Mouse (Mus musculus): ENCODE results near the gene Kbtbd12. TPM values are rescaled to one million over a fixed set of nuclear protein-coding genes. Genes with fewer than 3 reads are reported as not detected.

Kbtbd12 gene
- polyA plus RNA-seq, 2 experiments: 0.78 to 0.95 TPM

DNA sequence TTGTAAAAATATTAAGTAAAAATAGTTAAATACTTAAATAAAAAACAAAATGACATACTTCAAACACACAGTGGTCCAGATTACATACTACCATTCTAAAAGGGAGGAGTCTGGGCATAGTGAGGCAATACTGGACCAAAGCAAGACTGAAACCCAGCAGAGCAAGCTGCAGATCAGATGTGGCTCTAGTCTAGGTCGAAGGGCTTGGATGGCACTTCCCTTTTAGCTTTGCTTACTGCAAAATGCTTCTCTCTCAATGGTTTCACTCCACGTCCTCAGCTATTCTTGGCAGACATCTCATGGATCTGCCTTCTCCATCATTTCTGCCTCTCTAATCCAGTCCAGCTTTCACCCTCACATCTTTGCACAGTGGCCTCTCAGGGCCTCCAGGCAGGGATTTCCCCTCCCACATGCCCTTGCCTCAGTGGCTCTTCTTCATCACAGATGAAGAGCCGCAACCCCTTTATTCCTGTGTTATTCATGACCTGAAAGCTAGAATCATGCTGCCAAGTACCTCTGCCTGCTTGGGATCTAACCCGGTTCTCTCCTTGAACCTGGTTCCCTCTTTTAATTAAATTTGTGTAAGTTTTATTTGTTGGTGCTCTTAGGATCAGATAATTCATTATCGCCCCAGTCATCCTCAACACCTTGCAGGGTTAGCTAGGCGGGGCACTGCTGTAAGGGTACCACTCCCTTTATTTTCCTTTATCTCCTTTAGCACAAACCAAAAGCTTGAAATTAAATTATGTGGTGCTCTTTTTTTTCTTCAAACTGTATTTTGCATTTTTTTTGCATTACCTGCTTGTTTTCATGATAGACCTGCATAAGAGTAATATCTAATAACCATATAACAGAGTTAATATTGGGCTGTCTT, 1.6 kb downstream of the Kbtbd12 start:
- no peak overlapping the region for H3K4me2 ChIP-seq (replicated peaks; ENCODE audit: low read depth, low read length, severe bottlenecking)
- WGBS: 90% methylated on average over 6 of the region's 6 CpGs
- TF ChIP-seq POLR2A (IDR thresholded peaks at IDR 0.05; ENCODE audit: borderline replicate concordance, extremely low read depth, insufficient read depth, insufficient read length): no peak
- no peaks in the 10 kb centered on the region for H3K4me1 ChIP-seq (ENCODE audit: control insufficient read depth, insufficient read depth, low read length)
- no peak for ATAC-seq (ENCODE audit: low FRiP score, low read depth)
- no peak overlapping the region for H3K9ac ChIP-seq (ENCODE audit: low read depth, low read length, severe bottlenecking)
- no peak overlapping the region for H3K27ac ChIP-seq (replicated peaks; ENCODE audit: low read depth, low read length)
- peaks cover 4% of the 10 kb centered on the region; the same call in 1 of the 2 replicates for H3K9me3 ChIP-seq (ENCODE audit: control insufficient read depth, low read length)
- no peak for DNase-seq (ENCODE audit: low spot score)
- H3K4me3 ChIP-seq (replicated peaks; ENCODE audit: low read length): no peak overlapping the region
- H3K27me3 ChIP-seq (ENCODE audit: control insufficient read depth, insufficient read depth, low read length): no peaks in the 10 kb centered on the region
- no peaks in the 10 kb centered on the region for H3K36me3 ChIP-seq (ENCODE audit: control insufficient read depth, insufficient read depth, low read length)

DNA sequence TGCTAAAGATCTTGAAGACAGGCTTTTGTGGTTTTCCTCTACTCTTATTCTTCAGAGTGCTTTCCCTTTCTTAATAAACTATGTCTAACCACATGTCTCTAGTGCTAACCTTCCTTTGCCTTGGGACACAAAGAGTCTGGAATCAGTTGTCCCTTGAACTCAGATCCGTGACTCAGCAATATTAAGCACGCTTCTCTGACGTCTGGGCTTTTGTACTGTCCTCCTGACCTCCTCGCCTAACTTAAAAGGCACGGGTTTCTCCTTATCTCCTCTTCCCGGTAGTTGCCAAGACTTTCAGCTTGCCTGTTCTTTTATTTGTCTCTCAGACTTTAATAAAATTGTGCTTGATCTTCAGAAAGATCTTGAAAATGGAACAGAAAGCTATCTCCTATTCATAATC, 6.5 kb downstream of the Kbtbd12 start:
- no peak for TF ChIP-seq POLR2A (IDR thresholded peaks at IDR 0.05; ENCODE audit: borderline replicate concordance, extremely low read depth, insufficient read depth, insufficient read length)
- Histone ChIP-seq H3K4me3 (replicated peaks; ENCODE audit: low read length) (no peak overlapping the region), H3K27me3 (ENCODE audit: control insufficient read depth, insufficient read depth, low read length) (no peaks in the 10 kb centered on the region), H3K4me2 (replicated peaks; ENCODE audit: low read depth, low read length, severe bottlenecking) (no peak overlapping the region), H3K27ac (replicated peaks; ENCODE audit: low read depth, low read length) (no peak overlapping the region), H3K36me3 (ENCODE audit: control insufficient read depth, insufficient read depth, low read length) (no peaks in the 10 kb centered on the region), H3K4me1 (ENCODE audit: control insufficient read depth, insufficient read depth, low read length) (peaks cover 7% of the 10 kb centered on the region; the same call in 1 of the 2 replicates), H3K9me3 (ENCODE audit: control insufficient read depth, low read length) (no peaks in the 10 kb centered on the region), H3K9ac (ENCODE audit: low read depth, low read length, severe bottlenecking) (no peak overlapping the region)
- WGBS: 66% methylated on average over 6 of the region's 6 CpGs
- DNase-seq (ENCODE audit: low spot score) (no peak), ATAC-seq (ENCODE audit: low FRiP score, low read depth) (no peak)

DNA sequence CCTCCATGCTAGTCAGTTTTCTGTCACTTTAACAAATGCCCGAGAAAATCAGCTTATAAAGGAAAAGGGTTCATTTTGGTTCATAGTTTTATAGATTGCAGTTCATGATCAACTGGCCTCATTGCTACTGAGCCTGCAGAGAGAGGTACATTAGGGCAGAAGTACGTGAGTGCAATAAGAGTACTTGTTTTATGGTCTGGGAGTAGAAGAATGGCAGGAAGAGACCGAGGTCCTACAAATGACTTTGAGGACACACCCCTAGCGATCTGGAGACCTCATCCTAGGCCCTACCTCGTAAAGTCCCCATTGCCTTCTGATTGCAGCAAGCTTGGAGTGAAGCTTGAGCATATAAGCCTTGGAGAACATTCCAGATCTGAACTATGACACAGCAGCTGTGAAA, 7.2 kb downstream of the Kbtbd12 start:
- TF ChIP-seq POLR2A (IDR thresholded peaks at IDR 0.05; ENCODE audit: borderline replicate concordance, extremely low read depth, insufficient read depth, insufficient read length): no peak
- no peak overlapping the region for H3K4me2 ChIP-seq (replicated peaks; ENCODE audit: low read depth, low read length, severe bottlenecking)
- no peaks in the 10 kb centered on the region for H3K36me3 ChIP-seq (ENCODE audit: control insufficient read depth, insufficient read depth, low read length)
- no peaks in the 10 kb centered on the region for H3K9me3 ChIP-seq (ENCODE audit: control insufficient read depth, low read length)
- no peaks in the 10 kb centered on the region for H3K27me3 ChIP-seq (ENCODE audit: control insufficient read depth, insufficient read depth, low read length)
- H3K9ac ChIP-seq (ENCODE audit: low read depth, low read length, severe bottlenecking): no peak overlapping the region
- 45% methylated on average over 5 of the region's 5 CpGs for WGBS
- ATAC-seq (ENCODE audit: low FRiP score, low read depth): no peak
- no peak overlapping the region for H3K27ac ChIP-seq (replicated peaks; ENCODE audit: low read depth, low read length)
- no peak overlapping the region for H3K4me3 ChIP-seq (replicated peaks; ENCODE audit: low read length)
- H3K4me1 ChIP-seq (ENCODE audit: control insufficient read depth, insufficient read depth, low read length): peaks cover 7% of the 10 kb centered on the region; the same call in 1 of the 2 replicates
- DNase-seq (ENCODE audit: low spot score): no peak

DNA sequence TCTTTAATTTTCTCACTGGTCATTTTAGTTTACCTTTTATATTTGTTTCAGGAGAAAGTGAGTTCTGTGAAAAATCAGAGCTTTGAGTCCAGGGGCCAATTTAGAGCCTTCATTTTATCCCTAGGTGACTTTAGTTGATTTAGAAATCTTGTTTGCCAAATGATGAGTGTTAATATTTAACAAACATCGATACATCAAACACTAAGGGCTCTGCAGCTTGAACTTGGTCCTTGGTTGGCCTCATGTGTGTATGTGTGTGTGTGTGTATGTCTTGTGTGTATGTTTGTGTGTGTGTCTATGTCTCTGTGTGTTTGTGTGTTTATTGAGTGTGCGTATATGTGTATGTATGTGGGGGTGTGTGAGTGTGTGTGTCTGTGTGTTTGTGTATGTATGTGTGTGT, 7.9 kb downstream of the Kbtbd12 start:
- ATAC-seq (ENCODE audit: low FRiP score, low read depth) (no peak), DNase-seq (ENCODE audit: low spot score) (no peak)
- Histone ChIP-seq H3K4me2 (replicated peaks; ENCODE audit: low read depth, low read length, severe bottlenecking) (no peak overlapping the region), H3K27me3 (ENCODE audit: control insufficient read depth, insufficient read depth, low read length) (no peaks in the 10 kb centered on the region), H3K4me3 (replicated peaks; ENCODE audit: low read length) (no peak overlapping the region), H3K4me1 (ENCODE audit: control insufficient read depth, insufficient read depth, low read length) (peaks cover 7% of the 10 kb centered on the region; the same call in 1 of the 2 replicates), H3K9ac (ENCODE audit: low read depth, low read length, severe bottlenecking) (no peak overlapping the region), H3K9me3 (ENCODE audit: control insufficient read depth, low read length) (no peaks in the 10 kb centered on the region), H3K36me3 (ENCODE audit: control insufficient read depth, insufficient read depth, low read length) (no peaks in the 10 kb centered on the region), H3K27ac (replicated peaks; ENCODE audit: low read depth, low read length) (no peak overlapping the region)
- WGBS: 93% methylated on average over 2 of the region's 2 CpGs
- TF ChIP-seq POLR2A (IDR thresholded peaks at IDR 0.05; ENCODE audit: borderline replicate concordance, extremely low read depth, insufficient read depth, insufficient read length): no peak

DNA sequence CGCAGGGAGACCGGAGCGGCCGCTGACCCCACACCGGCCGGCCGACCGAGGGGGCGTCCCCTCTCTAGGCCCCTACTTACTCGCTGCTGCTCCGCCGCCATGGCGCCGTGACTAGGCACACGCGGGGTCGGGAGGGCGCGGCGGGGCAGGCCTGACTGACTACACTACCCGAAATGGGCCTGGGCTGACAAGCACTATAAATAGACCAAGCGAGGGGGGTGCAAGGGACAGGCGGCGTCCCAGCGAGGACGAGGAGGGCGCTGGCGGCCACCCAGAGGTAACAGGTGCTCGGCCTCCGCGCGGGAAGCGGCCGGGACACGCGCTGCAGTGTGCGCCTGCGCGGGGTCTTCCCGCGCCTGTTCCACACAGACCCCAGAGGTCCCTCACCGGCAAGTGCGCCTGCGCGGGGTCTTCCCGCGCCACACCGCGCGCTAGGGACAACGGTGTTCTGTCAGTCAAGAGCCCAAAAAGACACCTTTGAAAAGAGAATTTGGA, 10.4 kb downstream of the Kbtbd12 start:
- WGBS: under 1% methylated on average over 51 of the region's 51 CpGs
- peak; percentile 78 for DNase-seq (ENCODE audit: low spot score)
- Histone ChIP-seq H3K27me3 (ENCODE audit: control insufficient read depth, insufficient read depth, low read length) (no peaks in the 10 kb centered on the region), H3K4me3 (replicated peaks; ENCODE audit: low read length) (peak overlapping the region; percentile 46), H3K4me1 (ENCODE audit: control insufficient read depth, insufficient read depth, low read length) (peaks cover 7% of the 10 kb centered on the region; the same call in 1 of the 2 replicates), H3K9me3 (ENCODE audit: control insufficient read depth, low read length) (no peaks in the 10 kb centered on the region), H3K27ac (replicated peaks; ENCODE audit: low read depth, low read length) (no peak overlapping the region), H3K36me3 (ENCODE audit: control insufficient read depth, insufficient read depth, low read length) (no peaks in the 10 kb centered on the region), H3K9ac (ENCODE audit: low read depth, low read length, severe bottlenecking) (peak overlapping the region; percentile 54), H3K4me2 (replicated peaks; ENCODE audit: low read depth, low read length, severe bottlenecking) (peak overlapping the region; percentile 95)
- TF ChIP-seq POLR2A (IDR thresholded peaks at IDR 0.05; ENCODE audit: borderline replicate concordance, extremely low read depth, insufficient read depth, insufficient read length): no peak
- ATAC-seq (ENCODE audit: low FRiP score, low read depth): peak; percentile 95

Data from limb, embryonic 14.5 days (tissue).